Mouse (Mus musculus) MEL (cell line): ENCODE measurements at regions not wholly inside any gene's neighbourhood (a gene's known extent, or its start where the extent isn't known, plus 50 kb on each side); places are given as distances from the start of the nearest gene placed in this dataset.

Experiments used
- CTCF ChIP-seq, 3 experiments: IDR thresholded peaks in 2 of 3; conservative IDR thresholded peaks in 1 of 3; 2 replicates each; pipeline ENCODE4 v1.5.1; 2011 to 2012; ENCODE audit warnings: low read length in 3 of 3, low read depth in 2 of 3, mild to moderate bottlenecking in 2 of 3, improper control_type of control experiment in 1 of 3, inconsistent platforms in 1 of 3, mixed read lengths in 1 of 3, moderate library complexity in 1 of 3; ENCODE audit not compliant: control insufficient read depth in 1 of 3, insufficient read depth in 1 of 3, poor library complexity in 1 of 3, severe bottlenecking in 1 of 3
- E2F4 ChIP-seq: IDR thresholded peaks from 2 replicates; pipeline ENCODE4 v1.6.1; 2011; ENCODE audit warnings: low read depth, low read length, improper control_type of control experiment, borderline replicate concordance
- EP300 ChIP-seq, 2 experiments: IDR thresholded peaks; 2 replicates each; pipeline ENCODE4 v1.6.1; 2011; ENCODE audit warnings: improper control_type of control experiment in 2 of 2, low read length in 2 of 2, low read depth in 1 of 2, mild to moderate bottlenecking in 1 of 2
- ETS1 ChIP-seq: IDR thresholded peaks from 2 replicates; pipeline ENCODE4 v1.6.1; 2012; ENCODE audit warnings: low read depth, mild to moderate bottlenecking, inconsistent platforms, low read length, improper control_type of control experiment, moderate library complexity
- MAFK ChIP-seq: IDR thresholded peaks from 2 replicates; pipeline ENCODE4 v1.6.1; 2011; ENCODE audit warnings: low read depth, mild to moderate bottlenecking, low read length, improper control_type of control experiment, borderline replicate concordance
- MAX ChIP-seq: IDR thresholded peaks from 2 replicates; pipeline ENCODE4 v1.6.1; 2011; ENCODE audit warnings: low read length, improper control_type of control experiment
- MAZ ChIP-seq: IDR thresholded peaks from 2 replicates; pipeline ENCODE4 v1.6.1; 2012; ENCODE audit warnings: low read depth, mild to moderate bottlenecking, inconsistent platforms, low read length, improper control_type of control experiment
- MXI1 ChIP-seq: IDR thresholded peaks from 2 replicates; pipeline ENCODE4 v1.6.1; 2011; ENCODE audit warnings: mild to moderate bottlenecking, low read depth, low read length, improper control_type of control experiment
- NELFE ChIP-seq: IDR thresholded peaks from 2 replicates; pipeline ENCODE4 v1.6.1; 2011; ENCODE audit warnings: low read depth, low read length, improper control_type of control experiment
- POLR2A ChIP-seq, 2 experiments: IDR thresholded peaks; 2 replicates each; pipeline ENCODE4 v1.6.1; 2011 to 2012; ENCODE audit warnings: low read length in 2 of 2, mild to moderate bottlenecking in 2 of 2, control low read depth in 1 of 2, improper control_type of control experiment in 1 of 2, low read depth in 1 of 2, moderate library complexity in 1 of 2; ENCODE audit not compliant: control insufficient read depth in 1 of 2, insufficient read depth in 1 of 2, poor library complexity in 1 of 2
- SMC3 ChIP-seq: IDR thresholded peaks from 2 replicates; pipeline ENCODE4 v1.6.1; 2011; ENCODE audit warnings: low read depth, low read length, improper control_type of control experiment
- TBP ChIP-seq: IDR thresholded peaks from 2 replicates; pipeline ENCODE4 v1.8.0; 2011; ENCODE audit warnings: low read depth, low read length, improper control_type of control experiment

GRCm38 (mm10) chr4:4450104-4450503 is 343.1 kb downstream of the Impad1 start:
- TF ChIP-seq MAZ (no peak), EP300 (IDR thresholded peaks at IDR 0.05; ENCODE audit: low read depth in 1 of 2, low read length in 2 of 2) (no peak), MAX (no peak), POLR2A (IDR thresholded peaks at IDR 0.05; ENCODE audit: control insufficient read depth in 1 of 2, insufficient read depth in 1 of 2, low read depth in 1 of 2, low read length in 2 of 2, poor library complexity in 1 of 2) (no peak), SMC3 (no peak), ETS1 (no peak), CTCF (IDR thresholded peaks at IDR 0.05 in 2 of 3, conservative IDR thresholded peaks at IDR 0.05 in 1 of 3; ENCODE audit: control insufficient read depth in 1 of 3, insufficient read depth in 1 of 3, low read depth in 2 of 3, low read length in 3 of 3, poor library complexity in 1 of 3, severe bottlenecking in 1 of 3) (no peak), MXI1 (no peak), NELFE (no peak), E2F4 (no peak), TBP (no peak), MAFK (no peak)
